Mouse (Mus musculus) mouse embryonic stem cell (cell line): ENCODE results near the gene Gp1ba.

Experiments used
- in situ Hi-C, 2 experiments: fragments of 300-500 bp; cut with MboI; formaldehyde crosslinking; loops; 1 replicate in 1 of 2; 3 replicates in 1 of 2; pipeline ENCODE4 v1.14.3; 2019 to 2020; ENCODE audit warnings: low sequenced_read_pairs in 2 of 2, low pct_unique_long_range_greater_than_20kb in 1 of 2, mixed read lengths in 1 of 2; ENCODE audit not compliant: unreplicated experiment in 1 of 2

The Gp1ba gene

GRCm38 (mm10) chr11:70638714-70639278 lies at the start of gene Gp1ba:
Gene Gp1ba (plus strand): TSS chr11:70639122.
- in situ Hi-C loops = no loop called here

- in situ Hi-C loops = no loop called here
Measured at GRCm38 (mm10) chr11:70591733-70592132, 47.2 kb upstream of the Gp1ba start.

- in situ Hi-C loops = no loop called here
Measured at GRCm38 (mm10) chr11:70594253-70594989, 44.5 kb upstream of the Gp1ba start.

GRCm38 (mm10) chr11:70595638-70596037 lies 43.3 kb upstream of the Gp1ba start:
- in situ Hi-C loops = no loop called here

- in situ Hi-C loops = no loop called here
Measured at GRCm38 (mm10) chr11:70596094-70596493, 42.8 kb upstream of the Gp1ba start.

GRCm38 (mm10) chr11:70597301-70597700 lies 41.6 kb upstream of the Gp1ba start:
- in situ Hi-C loops = no loop called here

- in situ Hi-C loops = no loop called here
Measured at GRCm38 (mm10) chr11:70598451-70598953, 40.4 kb upstream of the Gp1ba start.

GRCm38 (mm10) chr11:70605024-70605566 lies 33.8 kb upstream of the Gp1ba start:
- in situ Hi-C loops = loop anchor here in 1 of 2 experiments (25.0 kb wide), 1 partner anchor 193 kb away; the partner anchor contains the start of gene Pelp1

- in situ Hi-C loops = loop anchor here in 1 of 2 experiments (25.0 kb wide), 1 partner anchor 194 kb away; the partner anchor contains the start of gene Pelp1
Measured at GRCm38 (mm10) chr11:70606717-70607116, 32.2 kb upstream of the Gp1ba start.

- in situ Hi-C loops = loop anchor here in 1 of 2 experiments (25.0 kb wide), 1 partner anchor 195 kb away; the partner anchor contains the start of gene Pelp1
Measured at GRCm38 (mm10) chr11:70607611-70608010, 31.3 kb upstream of the Gp1ba start.

GRCm38 (mm10) chr11:70608381-70609066 lies 30.4 kb upstream of the Gp1ba start:
- in situ Hi-C loops = loop anchor here in 1 of 2 experiments (25.0 kb wide), 1 partner anchor 196 kb away; the partner anchor contains the start of gene Pelp1

- in situ Hi-C loops = loop anchor here (10.0 to 25.0 kb wide), 3 partner anchors 86 to 198 kb away; partner anchors contain the start of genes Pelp1 (in 2 of the 2) and Psmb6 (in 1 of the 2)
Measured at GRCm38 (mm10) chr11:70610752-70611151, 28.2 kb upstream of the Gp1ba start.

GRCm38 (mm10) chr11:70612505-70612904 lies 26.4 kb upstream of the Gp1ba start:
- in situ Hi-C loops = loop anchor here (10.0 to 25.0 kb wide), 3 partner anchors 88 to 200 kb away; partner anchors contain the start of genes Pelp1 (in 2 of the 2) and Psmb6 (in 1 of the 2)

GRCm38 (mm10) chr11:70615074-70615473 lies 23.8 kb upstream of the Gp1ba start:
- in situ Hi-C loops = loop anchor here (5.0 to 25.0 kb wide), 4 partner anchors 88 to 203 kb away; partner anchors contain the start of genes Pelp1 (in 2 of the 2) and Psmb6 (in 2 of the 2)

- in situ Hi-C loops = loop anchor here (5.0 to 25.0 kb wide), 4 partner anchors 88 to 203 kb away; partner anchors contain the start of genes Pelp1 (in 2 of the 2) and Psmb6 (in 2 of the 2)
Measured at GRCm38 (mm10) chr11:70615516-70616093, 23.3 kb upstream of the Gp1ba start, which contains the start of gene 4930544D05Rik. Gene 4930544D05Rik (plus strand): TSS chr11:70615848.

GRCm38 (mm10) chr11:70619101-70619500 lies 19.8 kb upstream of the Gp1ba start, which contains the start of gene Chrne:
Gene Chrne (minus strand): TSS chr11:70619216.
- in situ Hi-C loops = loop anchor here (5.0 to 25.0 kb wide), 4 partner anchors 92 to 207 kb away; partner anchors contain the start of genes Pelp1 (in 2 of the 2) and Psmb6 (in 2 of the 2)

GRCm38 (mm10) chr11:70621972-70622814 lies 16.7 kb upstream of the Gp1ba start:
- in situ Hi-C loops = loop anchor here in 1 of 2 experiments (25.0 kb wide), 1 partner anchor 210 kb away; the partner anchor contains the start of gene Pelp1
